Mouse (Mus musculus) bone marrow, adult 2 months (tissue): Measurements from ENCODE around the gene Shisal2a.

ENCODE experiments used
- CTCF ChIP-seq: fragments of 200-500 bp; IDR thresholded peaks from 2 replicates; pipeline ENCODE4 v1.5.1; 2011; ENCODE audit warnings: low read length, control low read depth; ENCODE audit not compliant: control insufficient read depth, insufficient read depth
- POLR2A ChIP-seq: fragments of 200-500 bp; IDR thresholded peaks from 2 replicates; pipeline ENCODE4 v1.6.1; 2011; ENCODE audit warnings: low read depth, mild to moderate bottlenecking, control low read depth, low read length, borderline replicate concordance; ENCODE audit not compliant: control insufficient read depth

DNA sequence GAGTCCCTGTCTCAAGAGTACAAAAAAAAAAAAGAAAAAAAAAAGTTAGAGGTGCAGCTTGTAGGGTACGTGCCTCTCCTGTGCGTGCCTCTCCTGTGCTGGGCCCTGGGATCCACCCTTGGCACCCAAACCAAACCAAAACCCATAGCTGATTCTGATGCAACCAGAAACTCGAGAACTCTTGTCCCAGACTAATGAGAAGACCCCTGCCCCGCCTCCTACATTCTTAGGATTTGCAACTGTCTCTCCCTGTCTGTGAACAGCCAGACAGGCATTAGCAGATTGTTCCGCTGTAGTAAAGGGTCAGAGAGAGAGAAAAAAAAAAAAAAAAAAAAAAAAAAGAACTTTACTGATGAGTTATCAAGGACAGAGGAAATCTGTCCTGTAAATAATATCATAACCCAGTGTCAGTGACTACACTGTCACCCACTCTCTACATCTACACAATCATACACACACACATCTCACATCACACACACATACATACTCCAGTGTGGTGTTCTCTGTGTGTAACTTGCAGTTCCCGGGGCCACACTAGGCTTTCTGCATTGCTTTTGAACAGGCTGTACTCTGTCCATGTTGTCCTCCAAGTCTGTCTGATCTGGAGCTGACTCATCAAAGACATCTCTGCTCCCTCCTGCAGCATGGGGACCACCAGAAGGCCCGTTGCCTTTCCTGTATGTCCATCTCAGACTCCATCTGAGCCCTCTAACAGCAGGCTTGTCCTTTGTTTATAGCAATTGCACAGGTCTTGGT, 19.6 kb downstream of the Shisal2a start:
- no peak for TF ChIP-seq POLR2A
- TF ChIP-seq CTCF, result no peak
